Mouse (Mus musculus): ENCODE data around the gene Herpud2. TPM values are rescaled to one million over a fixed set of nuclear protein-coding genes. Genes with fewer than 3 reads are reported as not detected.

Herpud2 gene
- polyA plus RNA-seq, 1 experiment from 2014 or later, result 15.1 TPM

DNA sequence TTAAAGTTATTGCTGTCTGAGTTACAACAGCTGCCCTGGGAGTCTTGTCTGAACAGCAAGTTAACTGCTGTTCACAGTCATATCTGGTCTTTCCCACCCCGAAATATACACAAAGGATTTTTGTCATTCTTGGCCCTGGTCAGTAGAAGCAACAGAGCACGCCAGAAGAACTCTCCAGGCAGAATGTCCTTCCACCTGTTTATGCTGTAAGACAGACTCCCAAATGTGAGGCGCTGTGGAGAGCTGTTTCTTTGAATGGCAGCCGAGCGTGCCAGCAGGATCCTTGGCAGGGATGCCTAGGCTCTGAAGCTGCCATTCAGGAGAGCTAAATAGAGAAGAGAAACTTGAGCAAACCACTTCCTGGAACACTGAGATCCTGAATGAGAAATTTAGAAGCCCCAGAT, 23.4 kb upstream of the Herpud2 start:
- Histone ChIP-seq H3K9ac (no peak overlapping the region), H3K4me1 (replicated peaks) (peaks cover 17% of the 10 kb centered on the region), H3K4me3 (replicated peaks) (no peak overlapping the region), H3K27ac (replicated peaks) (no peak overlapping the region), H3K9me3 (replicated peaks) (no peaks in the 10 kb centered on the region), H3K4me2 (no peak overlapping the region), H3K36me3 (replicated peaks) (no peaks in the 10 kb centered on the region), H3K27me3 (no peaks in the 10 kb centered on the region)
- 65% methylated on average over 5 of the region's 5 CpGs for WGBS (ENCODE audit: insufficient replicate concordance)
- ATAC-seq (ENCODE audit: insufficient read depth), result no peak

DNA sequence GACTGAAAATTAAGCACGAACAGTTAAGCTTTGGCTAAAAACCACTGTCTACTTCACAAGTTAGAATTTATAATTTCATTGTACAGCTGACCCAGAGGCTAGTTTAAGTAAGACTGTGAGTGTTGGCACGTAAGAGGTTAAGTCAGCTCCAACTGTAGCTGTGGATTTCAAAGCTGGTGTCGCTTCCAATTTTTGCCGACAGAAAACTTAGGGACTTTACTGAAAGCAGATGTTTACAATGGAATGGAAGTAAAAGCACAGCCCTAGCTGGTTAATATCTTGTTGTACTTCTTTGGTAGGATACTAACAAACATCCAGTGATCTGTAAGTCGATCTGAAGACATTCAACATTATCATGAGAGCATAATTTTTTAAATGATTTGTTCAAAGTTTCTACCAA, 23.0 kb upstream of the Herpud2 start:
- Histone ChIP-seq H3K4me1 (replicated peaks) (peaks cover 17% of the 10 kb centered on the region), H3K4me2 (no peak overlapping the region), H3K27me3 (no peaks in the 10 kb centered on the region), H3K9ac (no peak overlapping the region), H3K4me3 (replicated peaks) (no peak overlapping the region), H3K9me3 (replicated peaks) (no peaks in the 10 kb centered on the region), H3K27ac (replicated peaks) (no peak overlapping the region), H3K36me3 (replicated peaks) (no peaks in the 10 kb centered on the region)
- WGBS (ENCODE audit: insufficient replicate concordance), result 63% methylated on average over 5 of the region's 5 CpGs
- ATAC-seq (ENCODE audit: insufficient read depth), result no peak

GRCm38 (mm10) chr9:25173171-25173570, 21.6 kb upstream of the Herpud2 start:
- H3K4me2 ChIP-seq, result no peak overlapping the region

DNA sequence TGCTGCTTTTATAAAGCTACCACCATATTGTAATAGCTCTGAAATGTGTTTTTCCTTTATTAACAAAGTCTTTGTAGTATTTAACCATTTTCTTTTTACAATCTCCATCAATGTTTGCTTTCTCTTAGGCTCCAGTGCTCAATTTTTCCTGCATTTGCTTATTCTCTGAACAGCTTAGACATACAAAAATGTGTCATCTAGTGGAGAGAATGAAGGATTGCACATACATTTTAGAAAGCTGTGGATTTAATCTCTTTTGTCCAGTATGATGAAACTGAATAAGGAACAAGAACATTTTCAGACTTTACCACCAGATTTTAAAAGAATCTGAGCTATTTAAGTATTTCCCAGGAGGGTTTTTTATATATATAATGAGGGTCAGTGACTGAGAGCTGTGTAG, 18.0 kb upstream of the Herpud2 start:
- Histone ChIP-seq H3K36me3 (replicated peaks) (no peaks in the 10 kb centered on the region), H3K4me1 (replicated peaks) (peaks cover 14% of the 10 kb centered on the region), H3K9ac (no peak overlapping the region), H3K27me3 (no peaks in the 10 kb centered on the region), H3K9me3 (replicated peaks) (no peaks in the 10 kb centered on the region), H3K4me2 (no peak overlapping the region), H3K4me3 (replicated peaks) (no peak overlapping the region), H3K27ac (replicated peaks) (no peak overlapping the region)
- no peak for ATAC-seq (ENCODE audit: insufficient read depth)

More at GRCm38 (mm10) chr9:25173171-25173570, 21.6 kb upstream of the Herpud2 start:
- peaks cover 17% of the 10 kb centered on the region for H3K4me1 ChIP-seq (replicated peaks)
- ATAC-seq (ENCODE audit: insufficient read depth), result peak; percentile 80
- no peaks in the 10 kb centered on the region for H3K27me3 ChIP-seq
- 0 out of 2 replicates have a peak overlapping the region, but pooled peaks have one; percentile 29 for H3K27ac ChIP-seq (replicated peaks)
- no peak overlapping the region for H3K9ac ChIP-seq
- no peak overlapping the region for H3K4me3 ChIP-seq (replicated peaks)
- no peaks in the 10 kb centered on the region for H3K36me3 ChIP-seq (replicated peaks)
- no peaks in the 10 kb centered on the region for H3K9me3 ChIP-seq (replicated peaks)
- WGBS (ENCODE audit: insufficient replicate concordance), result under 1% methylated on average over 4 of the region's 4 CpGs

GRCm38 (mm10) chr9:25167458-25168084, 16.0 kb upstream of the Herpud2 start:
- Histone ChIP-seq H3K27ac (replicated peaks) (no peak overlapping the region), H3K4me1 (replicated peaks) (no peaks in the 10 kb centered on the region), H3K4me3 (replicated peaks) (no peak overlapping the region), H3K27me3 (no peaks in the 10 kb centered on the region), H3K4me2 (no peak overlapping the region), H3K9ac (no peak overlapping the region), H3K36me3 (replicated peaks) (no peaks in the 10 kb centered on the region), H3K9me3 (replicated peaks) (no peaks in the 10 kb centered on the region)
- 21% methylated on average over 6 of the region's 6 CpGs for WGBS (ENCODE audit: insufficient replicate concordance)
- ATAC-seq (ENCODE audit: insufficient read depth), result peak; percentile 34; the same call in 1 of the 2 replicates

DNA sequence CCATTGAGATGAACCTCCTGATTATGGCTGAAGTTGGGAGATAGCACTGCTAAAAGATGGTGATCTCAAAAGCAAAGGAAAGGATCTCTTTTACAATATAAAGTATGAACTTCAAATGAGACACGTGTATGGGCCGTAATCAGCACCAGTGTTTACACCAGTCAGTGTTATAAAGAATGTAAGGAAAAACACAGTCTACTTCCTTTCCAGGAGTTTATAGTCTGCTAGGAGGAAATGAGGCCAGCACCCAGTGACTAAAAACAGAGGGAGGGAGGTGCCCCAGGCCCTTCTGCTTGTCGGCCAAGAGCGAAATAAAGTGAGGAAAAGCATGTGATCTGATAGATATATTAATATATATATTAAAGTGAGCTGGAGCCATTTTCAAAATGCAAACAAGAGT, 6.6 kb upstream of the Herpud2 start:
- Histone ChIP-seq H3K9me3 (replicated peaks) (no peaks in the 10 kb centered on the region), H3K27ac (replicated peaks) (no peak overlapping the region), H3K4me3 (replicated peaks) (no peak overlapping the region), H3K4me2 (no peak overlapping the region), H3K9ac (no peak overlapping the region), H3K36me3 (replicated peaks) (no peaks in the 10 kb centered on the region), H3K4me1 (replicated peaks) (no peaks in the 10 kb centered on the region), H3K27me3 (no peaks in the 10 kb centered on the region)
- ATAC-seq (ENCODE audit: insufficient read depth), result no peak
- 47% methylated on average over 4 of the region's 4 CpGs for WGBS (ENCODE audit: insufficient replicate concordance)

DNA sequence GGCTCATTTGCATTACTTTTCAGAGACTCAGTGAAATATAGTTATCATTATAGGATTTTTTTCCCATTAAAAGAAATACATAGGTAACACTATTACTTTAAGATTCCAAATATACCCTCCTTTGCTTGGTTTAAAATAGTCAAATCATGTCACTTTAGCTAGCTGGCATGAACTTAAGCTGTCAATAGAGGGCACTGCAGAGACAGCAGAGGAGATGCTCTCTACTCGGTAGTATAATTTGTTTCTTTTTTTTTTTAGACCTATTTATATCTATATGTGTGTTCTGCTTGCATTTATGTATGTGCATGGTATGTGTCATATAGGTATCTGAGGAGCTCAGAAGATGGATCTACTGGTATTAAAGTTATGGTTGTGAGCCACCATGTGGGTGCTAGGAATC, 4.8 kb upstream of the Herpud2 start:
- H3K9ac ChIP-seq, result no peak overlapping the region
- no peaks in the 10 kb centered on the region for H3K36me3 ChIP-seq (replicated peaks)
- no peaks in the 10 kb centered on the region for H3K9me3 ChIP-seq (replicated peaks)
- no peak overlapping the region for H3K4me3 ChIP-seq (replicated peaks)
- no peak overlapping the region for H3K27ac ChIP-seq (replicated peaks)
- H3K4me2 ChIP-seq, result no peak overlapping the region
- 11% methylated on average over 1 of the region's 1 CpGs for WGBS (ENCODE audit: insufficient replicate concordance)
- no peaks in the 10 kb centered on the region for H3K27me3 ChIP-seq
- no peak for ATAC-seq (ENCODE audit: insufficient read depth)
- H3K4me1 ChIP-seq (replicated peaks), result peaks cover 12% of the 10 kb centered on the region

DNA sequence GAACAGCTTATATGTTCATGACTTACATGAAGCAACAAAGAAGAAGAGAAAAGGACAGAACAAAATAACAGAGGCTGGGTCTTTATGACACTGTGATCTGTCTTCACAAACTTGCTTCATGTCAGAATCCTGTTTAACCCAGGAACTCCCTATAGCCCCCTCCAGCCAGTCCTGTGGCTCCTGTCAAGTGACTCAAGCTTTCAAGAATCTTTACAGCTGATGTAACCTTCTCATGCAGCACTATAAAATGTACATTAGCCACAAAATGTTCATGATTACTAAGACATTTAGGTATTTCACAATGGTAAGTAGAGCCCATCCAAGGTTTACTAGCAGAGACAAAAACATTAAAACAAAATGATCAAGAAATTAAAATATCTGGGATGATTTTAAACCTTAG, 1.4 kb upstream of the Herpud2 start:
- ATAC-seq (ENCODE audit: insufficient read depth), result no peak
- no peaks in the 10 kb centered on the region for H3K27me3 ChIP-seq
- H3K9ac ChIP-seq, result no peak overlapping the region
- H3K36me3 ChIP-seq (replicated peaks), result no peaks in the 10 kb centered on the region
- H3K4me3 ChIP-seq (replicated peaks), result no peak overlapping the region
- H3K4me2 ChIP-seq, result no peak overlapping the region
- H3K4me1 ChIP-seq (replicated peaks), result peaks cover 25% of the 10 kb centered on the region
- no peaks in the 10 kb centered on the region for H3K9me3 ChIP-seq (replicated peaks)
- H3K27ac ChIP-seq (replicated peaks), result 0 out of 2 replicates have a peak overlapping the region, but pooled peaks have one; percentile 100

GRCm38 (mm10) chr9:25152457-25152856, 837 bp upstream of the Herpud2 start:
- no peak for ATAC-seq (ENCODE audit: insufficient read depth)

GRCm38 (mm10) chr9:25150791-25151610, 619 bp downstream of the Herpud2 start:
- Histone ChIP-seq H3K4me2 (peak overlapping the region; percentile 74), H3K4me1 (replicated peaks) (peaks cover 36% of the 10 kb centered on the region), H3K4me3 (replicated peaks) (peak overlapping the region; percentile 95), H3K27me3 (no peaks in the 10 kb centered on the region), H3K9ac (peak overlapping the region; percentile 97), H3K27ac (replicated peaks) (peak overlapping the region; percentile 100), H3K36me3 (replicated peaks) (0 out of 2 replicates have a peak, but pooled peaks cover 3% of the 10 kb centered on the region), H3K9me3 (replicated peaks) (no peaks in the 10 kb centered on the region)
- peak; percentile 74 for ATAC-seq (ENCODE audit: insufficient read depth)
- under 1% methylated on average over 72 of the region's 73 CpGs for WGBS (ENCODE audit: insufficient replicate concordance)

More at GRCm38 (mm10) chr9:25152457-25152856, 837 bp upstream of the Herpud2 start:
- 24% methylated on average over 1 of the region's 1 CpGs for WGBS (ENCODE audit: insufficient replicate concordance)
- H3K27me3 ChIP-seq, result no peaks in the 10 kb centered on the region
- peak overlapping the region; percentile 97 for H3K9ac ChIP-seq
- no peaks in the 10 kb centered on the region for H3K9me3 ChIP-seq (replicated peaks)
- peak overlapping the region; percentile 100 for H3K27ac ChIP-seq (replicated peaks)
- peak overlapping the region; percentile 74 for H3K4me2 ChIP-seq
- H3K36me3 ChIP-seq (replicated peaks), result no peaks in the 10 kb centered on the region
- peaks cover 27% of the 10 kb centered on the region for H3K4me1 ChIP-seq (replicated peaks)
- peak overlapping the region; percentile 95 for H3K4me3 ChIP-seq (replicated peaks)

DNA sequence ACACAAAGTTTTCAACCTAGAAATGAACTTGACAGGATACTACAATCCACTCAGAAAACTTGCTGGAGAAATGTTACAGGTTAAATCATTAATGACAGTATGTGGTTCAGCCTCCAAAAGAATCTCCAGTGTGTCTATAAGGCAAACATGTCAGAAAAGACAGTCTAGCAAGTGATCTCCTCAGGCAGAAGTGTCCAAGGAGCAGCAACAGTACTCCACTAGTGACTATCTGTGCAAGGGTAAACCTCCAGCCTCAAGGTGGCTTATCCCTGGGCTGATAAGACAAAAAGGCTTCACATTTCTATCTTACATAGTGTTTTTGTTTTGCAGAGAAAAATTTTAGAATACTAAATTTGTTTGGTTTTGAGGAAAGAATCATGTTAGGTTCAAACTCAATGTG, 2.9 kb downstream of the Herpud2 start:
- Histone ChIP-seq H3K27me3 (no peaks in the 10 kb centered on the region), H3K27ac (replicated peaks) (peak overlapping the region; percentile 84), H3K4me3 (replicated peaks) (peak overlapping the region; percentile 49), H3K36me3 (replicated peaks) (0 out of 2 replicates have a peak, but pooled peaks cover 3% of the 10 kb centered on the region), H3K9me3 (replicated peaks) (no peaks in the 10 kb centered on the region), H3K9ac (no peak overlapping the region; the same call in 1 of the 2 replicates), H3K4me2 (peak overlapping the region; percentile 69), H3K4me1 (replicated peaks) (peaks cover 46% of the 10 kb centered on the region)
- no peak for ATAC-seq (ENCODE audit: insufficient read depth)

Measured in liver, embryonic 15.5 days (tissue).